Mouse (Mus musculus) heart, embryonic 13.5 days (tissue): ENCODE results near the gene Nradd. TPM values are rescaled to one million over a fixed set of nuclear protein-coding genes. Genes with fewer than 3 reads are reported as not detected.

Experiments used
- ATAC-seq: fragments of 200-750 bp; cut with Nextera tagmentation; 2 replicates; pipeline ENCODE4 v1.8.0; 2017; ENCODE audit warnings: moderate TSS enrichment; ENCODE audit not compliant: insufficient number of reproducible peaks, low FRiP score, low TSS enrichment; ENCODE audit errors: extremely low read depth
- H3K27ac ChIP-seq: fragments of 300-500 bp; sonication (generic); replicated peaks from 2 replicates; pipeline ENCODE4 v1.5.1; 2015; ENCODE audit warnings: moderate library complexity, mild to moderate bottlenecking, inconsistent platforms
- H3K27me3 ChIP-seq: fragments of 300-500 bp; sonication (generic); replicated peaks from 2 replicates; pipeline ENCODE4 v1.6.1; 2015; ENCODE audit warnings: mild to moderate bottlenecking, inconsistent platforms
- H3K36me3 ChIP-seq: fragments of 300-500 bp; sonication (generic); 2 replicates; pipeline ENCODE4 v1.6.1; 2015; ENCODE audit warnings: mild to moderate bottlenecking, inconsistent platforms
- H3K4me1 ChIP-seq: fragments of 300-500 bp; sonication (generic); 2 replicates; pipeline ENCODE4 v1.6.1; 2015; ENCODE audit warnings: inconsistent platforms
- H3K4me2 ChIP-seq: fragments of 300-500 bp; sonication (generic); 2 replicates; pipeline ENCODE4 v1.6.1; 2015; ENCODE audit warnings: inconsistent platforms, mild to moderate bottlenecking, moderate library complexity
- H3K4me3 ChIP-seq: fragments of 300-500 bp; sonication (generic); 2 replicates; pipeline ENCODE4 v1.5.1; 2015; ENCODE audit warnings: moderate library complexity, mild to moderate bottlenecking, inconsistent platforms
- H3K9ac ChIP-seq: fragments of 300-500 bp; sonication (generic); 2 replicates; pipeline ENCODE4 v1.6.1; 2015; ENCODE audit warnings: inconsistent platforms, mild to moderate bottlenecking, moderate library complexity
- H3K9me3 ChIP-seq: fragments of 300-500 bp; sonication (generic); 2 replicates; pipeline ENCODE4 v1.6.1; 2016; ENCODE audit warnings: inconsistent platforms
- WGBS: fragments of 180-500 bp; shearing (Covaris S2); methylation state at CpG from one replicate; pipeline ENCODE4 v1.1.7; 2015; ENCODE audit warnings: mixed read lengths; 5-methylcytosine and 5-hydroxymethylcytosine counted together
- polyA plus RNA-seq: library from polyadenylated mRNA; unstranded; fragments of >200 nt; fragmentation: Nextera tagmentation; extraction: Ambion mirVana; gene quantifications from 2 replicates; pipeline ENCODE4 v1.2.1, GENCODE M21; 2015

Gene Nradd
- polyA plus RNA-seq, 1 experiment from 2014 or later, result 23.4 TPM

GRCm38 (mm10) chr9:110649775-110650174 is 25.5 kb upstream of the Nradd start:
- no peak for ATAC-seq
- Histone ChIP-seq H3K4me2 (no peak overlapping the region), H3K4me1 (peaks cover 27% of the 10 kb centered on the region)

GRCm38 (mm10) chr9:110645219-110645618 is 21.0 kb upstream of the Nradd start:
- no peak for ATAC-seq
- WGBS, result 69% methylated on average over 9 of the region's 9 CpGs
- no peak overlapping the region for H3K9ac ChIP-seq

More at GRCm38 (mm10) chr9:110649775-110650174, 25.5 kb upstream of the Nradd start:
- H3K36me3 ChIP-seq, result no peaks in the 10 kb centered on the region
- no peak overlapping the region for H3K27ac ChIP-seq
- H3K9me3 ChIP-seq, result no peaks in the 10 kb centered on the region
- H3K27me3 ChIP-seq, result peaks cover 26% of the 10 kb centered on the region
- no peak overlapping the region for H3K4me3 ChIP-seq
- H3K9ac ChIP-seq, result no peak overlapping the region

GRCm38 (mm10) chr9:110644295-110644694 is 20.0 kb upstream of the Nradd start:
- WGBS, result 82% methylated on average over 10 of the region's 10 CpGs
- Histone ChIP-seq H3K27ac (no peak overlapping the region), H3K4me3 (no peak overlapping the region)

More at GRCm38 (mm10) chr9:110645219-110645618, 21.0 kb upstream of the Nradd start:
- H3K4me1 ChIP-seq, result peaks cover 3% of the 10 kb centered on the region; the same call in 1 of the 2 replicates
- H3K36me3 ChIP-seq, result no peaks in the 10 kb centered on the region
- no peak overlapping the region for H3K4me2 ChIP-seq
- H3K9me3 ChIP-seq, result no peaks in the 10 kb centered on the region
- H3K27ac ChIP-seq, result no peak overlapping the region
- H3K4me3 ChIP-seq, result no peak overlapping the region
- no peaks in the 10 kb centered on the region for H3K27me3 ChIP-seq

GRCm38 (mm10) chr9:110643787-110644186 is 19.5 kb upstream of the Nradd start:
- no peaks in the 10 kb centered on the region for H3K9me3 ChIP-seq
- H3K4me1 ChIP-seq, result peaks cover 4% of the 10 kb centered on the region; the same call in 1 of the 2 replicates
- H3K27me3 ChIP-seq, result no peaks in the 10 kb centered on the region
- no peak for ATAC-seq
- 50% methylated on average over 9 of the region's 9 CpGs for WGBS
- H3K27ac ChIP-seq, result no peak overlapping the region
- no peak overlapping the region for H3K4me3 ChIP-seq
- H3K4me2 ChIP-seq, result no peak overlapping the region
- H3K36me3 ChIP-seq, result no peaks in the 10 kb centered on the region
- H3K9ac ChIP-seq, result no peak overlapping the region

More at GRCm38 (mm10) chr9:110644295-110644694, 20.0 kb upstream of the Nradd start:
- H3K4me2 ChIP-seq, result no peak overlapping the region
- no peak overlapping the region for H3K9ac ChIP-seq
- no peaks in the 10 kb centered on the region for H3K27me3 ChIP-seq
- no peak for ATAC-seq
- H3K4me1 ChIP-seq, result peaks cover 3% of the 10 kb centered on the region; the same call in 1 of the 2 replicates
- H3K9me3 ChIP-seq, result no peaks in the 10 kb centered on the region
- no peaks in the 10 kb centered on the region for H3K36me3 ChIP-seq

GRCm38 (mm10) chr9:110642812-110643524 is 18.7 kb upstream of the Nradd start:
- H3K9ac ChIP-seq, result no peak overlapping the region
- no peak for ATAC-seq
- WGBS, result 48% methylated on average over 5 of the region's 5 CpGs
- no peak overlapping the region for H3K27ac ChIP-seq
- no peak overlapping the region for H3K4me3 ChIP-seq
- H3K4me2 ChIP-seq, result no peak overlapping the region
- H3K27me3 ChIP-seq, result no peaks in the 10 kb centered on the region; the same call in 1 of the 2 replicates
- H3K36me3 ChIP-seq, result peaks cover 3% of the 10 kb centered on the region; the same call in 1 of the 2 replicates
- 0 out of 2 replicates have a peak, but pooled peaks cover 7% of the 10 kb centered on the region for H3K4me1 ChIP-seq
- H3K9me3 ChIP-seq, result no peaks in the 10 kb centered on the region

- WGBS, result 74% methylated on average over 5 of the region's 5 CpGs
Measured at GRCm38 (mm10) chr9:110641006-110641405, 16.8 kb upstream of the Nradd start.

GRCm38 (mm10) chr9:110638611-110639021 is 14.4 kb upstream of the Nradd start:
- H3K4me3 ChIP-seq, result no peak overlapping the region
- H3K9ac ChIP-seq, result no peak overlapping the region
- no peaks in the 10 kb centered on the region for H3K9me3 ChIP-seq
- 71% methylated on average over 10 of the region's 10 CpGs for WGBS
- H3K4me1 ChIP-seq, result 0 out of 2 replicates have a peak, but pooled peaks cover 5% of the 10 kb centered on the region
- no peak for ATAC-seq
- H3K4me2 ChIP-seq, result no peak overlapping the region
- H3K27me3 ChIP-seq, result peaks cover 23% of the 10 kb centered on the region
- H3K36me3 ChIP-seq, result peaks cover 13% of the 10 kb centered on the region; the same call in 1 of the 2 replicates
- H3K27ac ChIP-seq, result no peak overlapping the region

More at GRCm38 (mm10) chr9:110641006-110641405, 16.8 kb upstream of the Nradd start:
- H3K27ac ChIP-seq, result no peak overlapping the region
- peaks cover 2% of the 10 kb centered on the region for H3K27me3 ChIP-seq
- H3K9ac ChIP-seq, result no peak overlapping the region
- no peak for ATAC-seq
- no peak overlapping the region for H3K4me3 ChIP-seq
- 0 out of 2 replicates have a peak, but pooled peaks cover 7% of the 10 kb centered on the region for H3K4me1 ChIP-seq
- peaks cover 11% of the 10 kb centered on the region; the same call in 1 of the 2 replicates for H3K36me3 ChIP-seq
- H3K4me2 ChIP-seq, result no peak overlapping the region
- H3K9me3 ChIP-seq, result no peaks in the 10 kb centered on the region

- no peak overlapping the region for H3K27ac ChIP-seq
- peaks cover 17% of the 10 kb centered on the region for H3K36me3 ChIP-seq
- ATAC-seq, result no peak
- peaks cover 15% of the 10 kb centered on the region for H3K4me1 ChIP-seq
- 0 out of 2 replicates have a peak overlapping the region, but pooled peaks have one; percentile 24 for H3K9ac ChIP-seq
- no peaks in the 10 kb centered on the region for H3K9me3 ChIP-seq
- no peak overlapping the region for H3K4me3 ChIP-seq
- peaks cover 57% of the 10 kb centered on the region for H3K27me3 ChIP-seq
- H3K4me2 ChIP-seq, result no peak overlapping the region
- WGBS, result 10% methylated on average over 19 of the region's 19 CpGs
Measured at GRCm38 (mm10) chr9:110635225-110635624, 11.0 kb upstream of the Nradd start.

GRCm38 (mm10) chr9:110633882-110634281 is 9.6 kb upstream of the Nradd start:
- ATAC-seq, result no peak
- Histone ChIP-seq H3K27ac (no peak overlapping the region), H3K36me3 (peaks cover 19% of the 10 kb centered on the region), H3K9me3 (no peaks in the 10 kb centered on the region), H3K4me3 (no peak overlapping the region), H3K4me1 (peaks cover 15% of the 10 kb centered on the region), H3K27me3 (peaks cover 58% of the 10 kb centered on the region), H3K9ac (no peak overlapping the region), H3K4me2 (no peak overlapping the region)
- 71% methylated on average over 17 of the region's 17 CpGs for WGBS

GRCm38 (mm10) chr9:110632671-110633070 is 8.4 kb upstream of the Nradd start:
- 76% methylated on average over 15 of the region's 15 CpGs for WGBS
- H3K4me1 ChIP-seq, result peaks cover 10% of the 10 kb centered on the region
- H3K9ac ChIP-seq, result no peak overlapping the region
- no peak overlapping the region for H3K4me2 ChIP-seq
- no peak overlapping the region for H3K27ac ChIP-seq
- H3K9me3 ChIP-seq, result no peaks in the 10 kb centered on the region
- H3K27me3 ChIP-seq, result peaks cover 58% of the 10 kb centered on the region
- H3K36me3 ChIP-seq, result peaks cover 15% of the 10 kb centered on the region
- ATAC-seq, result no peak
- no peak overlapping the region for H3K4me3 ChIP-seq

GRCm38 (mm10) chr9:110631651-110632275 is 7.5 kb upstream of the Nradd start:
- Histone ChIP-seq H3K4me2 (peak overlapping the region; percentile 68), H3K9ac (peak overlapping the region; percentile 58; the same call in 1 of the 2 replicates), H3K36me3 (peaks cover 19% of the 10 kb centered on the region), H3K27me3 (peaks cover 58% of the 10 kb centered on the region), H3K9me3 (no peaks in the 10 kb centered on the region), H3K27ac (no peak overlapping the region), H3K4me3 (peak overlapping the region; percentile 40), H3K4me1 (peaks cover 10% of the 10 kb centered on the region)
- no peak for ATAC-seq
- 23% methylated on average over 30 of the region's 30 CpGs for WGBS
